Mouse (Mus musculus) inflammation-experienced regulatory T-cells (primary cell): ENCODE measurements around the gene Tmed3. TPM values are rescaled to one million over a fixed set of nuclear protein-coding genes. Genes with fewer than 3 reads are reported as not detected.

Experiments
- polyA plus RNA-seq, 2 experiments: library from polyadenylated mRNA; unstranded; fragments of 100-300 nt; shearing (Covaris generic); gene quantifications; one replicate each; pipeline ENCODE4 v1.2.1; 2017

Tmed3 gene
- polyA plus RNA-seq, result 10 to 100 TPM; 44.5 to 47.9 TPM

GRCm38 (mm10) chr9:89704265-89705196 is at the start of gene Tmed3:
Gene Tmed3, minus strand, starts transcription at chr9:89705068.

DNA sequence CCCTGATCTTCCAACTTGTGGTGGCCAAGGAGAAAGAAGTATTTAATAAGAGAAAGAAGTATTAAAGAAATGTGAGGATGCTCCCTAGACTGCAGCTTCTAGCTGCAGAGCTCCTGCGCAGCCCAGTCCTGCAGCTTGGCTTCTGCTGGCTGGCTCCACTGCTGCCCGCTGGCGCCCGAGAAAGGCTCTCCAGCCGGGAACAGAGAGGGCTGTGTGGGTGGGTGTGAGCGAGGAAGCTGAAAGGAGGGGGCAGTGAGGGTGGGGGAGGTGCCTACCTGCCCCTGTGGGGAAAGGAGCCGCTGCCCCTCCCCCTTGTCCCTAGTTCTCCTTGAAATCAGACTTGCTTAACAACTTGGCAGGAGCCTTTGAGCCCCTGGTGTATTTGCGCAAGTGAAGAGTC is 33.4 kb upstream of the Tmed3 start, which contains the start of gene Ankrd34c:
Gene Ankrd34c (minus strand): TSS at position 181 of the 400 bp plus-strand sequence.

Other genes with a start within 250 kb of the Tmed3 start
- 1 to 10 TPM in 1 of 2 experiments, under 1 TPM in 1; 0.24 to 1.1 TPM for gene Minar1, start 81.9 kb downstream of the Tmed3 start, polyA plus RNA-seq
- under 1 TPM; 0.23 to 0.47 TPM for gene Ankrd34c, start 33.4 kb upstream of the Tmed3 start, polyA plus RNA-seq
- gene Rasgrf1, start 204.8 kb upstream of the Tmed3 start, polyA plus RNA-seq, result under 1 TPM; 0.36 to 0.56 TPM